Mouse (Mus musculus) frontal cortex, postnatal 25 days (tissue): Measurements from ENCODE around the gene Pqlc2.
A peak's percentile ranks its signal among the peaks of the same experiment; 100 is the strongest.

Source experiments
- DNase-seq, 2 experiments: peaks; one replicate each; pipeline ENCODE4 v3.0.0; 2022; ENCODE audit warnings: low spot score in 2 of 2

Pqlc2 gene

DNA sequence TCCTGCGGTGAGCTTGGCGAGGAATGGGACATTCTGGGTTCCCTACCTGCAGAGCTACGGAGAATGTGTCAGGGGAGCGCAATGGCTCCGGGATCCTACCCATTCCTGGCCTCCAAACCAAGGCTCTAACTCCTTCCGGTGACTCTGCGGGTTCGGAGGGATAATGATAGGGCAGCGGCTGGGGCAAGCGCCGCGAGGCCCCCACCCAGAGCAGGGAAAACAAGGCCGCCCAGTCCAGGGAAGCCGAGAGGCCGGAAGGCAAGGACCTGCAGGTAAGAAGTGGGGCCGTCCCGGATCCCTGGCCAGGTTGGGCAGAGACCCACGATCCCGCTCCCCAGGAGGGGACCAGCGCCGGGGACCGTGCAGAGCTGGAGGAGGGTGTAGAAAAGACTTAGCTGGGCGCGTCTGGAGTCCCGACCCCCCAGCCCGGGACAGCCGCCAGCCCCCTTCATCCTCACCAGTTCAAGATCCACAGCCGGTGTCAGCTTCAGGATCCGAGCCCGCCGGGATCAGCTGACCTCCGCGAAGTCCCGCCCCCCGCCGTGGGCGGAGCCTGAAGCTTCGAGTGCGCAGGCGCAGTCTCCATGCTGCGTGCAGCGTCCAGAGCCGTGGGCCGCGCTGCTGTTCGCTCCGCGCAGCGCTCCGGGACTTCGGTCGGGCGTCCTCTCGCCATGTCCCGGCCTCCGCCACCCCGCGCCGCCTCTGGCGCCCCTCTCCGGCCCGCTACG lies at the start of gene Pqlc2, which contains the start of gene Akr7a5:
Pqlc2 (minus strand) TSS at position 538 of the 728 bp plus-strand sequence.
Akr7a5 (plus strand) TSS at position 574 of the 728 bp plus-strand sequence.
- DNase-seq = peak; percentile 98 to 99

DNA sequence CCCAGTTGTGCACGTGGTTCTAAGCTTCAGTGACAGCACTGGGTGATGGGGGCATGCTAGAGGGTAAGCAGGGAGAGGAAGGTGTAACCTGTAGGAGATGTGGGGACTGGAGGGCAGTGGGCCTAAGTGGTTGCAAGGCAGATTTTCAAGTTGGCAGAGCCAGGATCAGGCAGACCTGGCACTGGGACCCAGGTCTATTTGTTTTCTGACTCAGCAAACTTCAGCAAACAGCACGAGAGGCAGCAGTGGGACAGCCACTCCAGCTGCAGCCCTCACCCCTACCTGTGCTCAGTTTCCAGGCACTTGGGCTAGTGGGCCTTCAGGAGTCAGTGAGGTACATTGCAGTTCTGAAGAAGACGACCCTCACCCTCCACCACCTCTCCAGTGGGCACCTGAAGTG lies 46.7 kb upstream of the Pqlc2 start:
- no peak for DNase-seq

DNA sequence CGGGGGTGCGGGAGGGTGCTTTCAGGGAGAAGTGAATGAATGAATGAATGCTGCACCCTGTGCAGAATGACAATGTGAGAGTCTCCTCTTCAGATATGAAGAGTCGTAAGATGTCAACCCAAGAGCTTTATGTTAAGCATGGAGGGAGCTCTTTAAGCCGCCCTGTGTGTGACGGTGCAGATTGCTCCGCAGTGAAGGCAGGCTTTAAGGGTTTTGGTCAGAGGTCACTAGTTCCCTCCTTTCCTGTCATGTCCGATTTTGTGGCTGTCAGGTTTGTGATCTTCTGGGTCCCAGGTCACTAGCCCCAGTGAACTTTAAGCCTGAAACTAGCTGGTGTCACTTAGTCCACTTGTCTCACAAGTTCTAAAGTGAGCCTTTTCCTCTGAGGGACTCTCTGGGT lies 42.3 kb upstream of the Pqlc2 start:
- DNase-seq = no peak

DNA sequence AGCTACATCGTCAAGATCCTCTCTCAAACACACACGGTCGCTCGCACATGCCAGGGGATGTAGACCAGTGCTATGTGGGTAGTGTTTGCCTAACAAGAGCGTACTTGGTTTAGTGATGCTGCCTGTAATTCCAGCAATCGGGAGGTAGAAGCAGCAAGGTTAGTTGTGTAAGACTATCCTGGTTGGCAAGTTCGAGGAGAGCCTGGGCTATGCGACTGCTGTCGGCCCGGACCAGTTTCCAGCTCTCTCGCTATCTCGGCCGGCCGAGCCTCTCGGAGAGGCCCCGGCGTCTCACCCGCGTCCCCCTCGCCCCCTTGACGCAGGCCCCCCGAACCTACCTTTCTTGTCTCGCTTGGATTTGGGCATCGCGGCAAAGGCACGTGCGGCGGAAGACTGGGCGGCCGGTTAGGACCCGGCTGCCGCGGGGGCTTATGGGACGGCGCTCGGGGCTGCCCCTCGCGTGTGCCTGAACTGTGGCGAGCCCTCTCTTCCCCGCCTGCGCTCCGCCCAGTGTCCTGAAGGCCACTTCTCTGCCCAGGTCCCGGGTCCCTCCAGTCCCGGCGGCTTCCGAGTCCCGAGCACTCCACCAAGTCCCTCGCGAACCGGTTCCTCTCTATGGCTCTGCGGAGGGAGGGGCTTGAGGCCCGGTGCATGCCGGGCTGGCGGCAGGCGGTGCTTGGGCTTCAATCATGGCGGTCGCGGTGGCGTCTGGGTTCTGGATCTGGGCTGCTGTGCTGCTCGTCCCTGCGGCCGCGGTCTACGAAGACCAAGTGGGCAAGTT lies 41.6 kb upstream of the Pqlc2 start, which contains the start of the genes Mrto4, Emc1 and Ubr4:
Mrto4 (minus strand) TSS at position 646 of the 781 bp plus-strand sequence.
Emc1 (plus strand) TSS at position 657 of the 781 bp plus-strand sequence.
Ubr4 (plus strand) TSS at position 679 of the 781 bp plus-strand sequence.
- peak; percentile 74 to 80 for DNase-seq

DNA sequence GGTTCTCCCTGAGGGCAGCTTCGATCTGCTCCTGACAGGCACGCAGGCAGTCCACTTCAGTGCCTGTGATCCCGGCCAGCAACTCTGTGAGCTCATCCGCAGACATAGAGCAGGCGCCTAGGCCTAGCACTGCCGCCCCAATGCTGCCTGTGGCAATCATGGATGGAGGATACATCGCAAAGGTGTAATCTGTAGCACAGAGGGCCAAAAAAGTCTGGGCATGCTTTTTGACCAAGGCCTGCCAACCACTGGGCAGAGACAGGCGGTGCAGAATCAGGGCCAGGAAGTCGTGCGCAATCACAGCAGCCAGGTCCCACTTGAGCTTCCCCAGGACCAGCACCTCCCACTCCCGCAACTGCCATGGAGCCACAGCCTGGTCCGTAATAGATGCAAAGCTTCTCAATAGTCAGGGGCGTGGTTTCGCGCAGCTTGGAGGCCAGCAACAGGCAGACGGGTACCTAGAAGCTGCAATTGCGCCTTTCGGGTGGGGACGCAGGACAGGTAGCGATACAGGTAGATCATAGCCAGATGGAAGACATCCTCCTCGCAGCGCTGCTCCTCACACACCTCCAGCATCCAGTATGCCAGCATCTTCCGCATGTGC lies 35.0 kb upstream of the Pqlc2 start:
- no peak for DNase-seq

DNA sequence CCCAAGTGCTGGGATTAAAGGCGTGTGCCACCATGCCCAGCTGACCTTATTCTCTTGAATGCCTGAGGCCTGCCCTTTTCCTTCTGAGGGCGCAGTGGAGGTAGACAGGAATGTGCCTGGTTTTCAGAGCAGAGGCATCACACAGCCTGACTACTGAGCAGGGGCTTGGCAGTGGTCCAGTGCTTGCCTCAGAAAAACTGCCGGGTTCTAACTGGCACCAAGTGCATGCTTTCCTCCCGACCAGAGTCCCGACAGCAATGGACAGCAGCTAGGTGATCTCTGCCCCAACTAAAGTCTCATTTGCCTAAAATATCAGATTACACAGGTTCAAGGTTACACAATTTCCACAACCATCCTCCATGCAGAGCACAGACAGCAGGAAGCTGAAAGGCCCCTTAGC lies 33.2 kb upstream of the Pqlc2 start:
- DNase-seq = no peak

DNA sequence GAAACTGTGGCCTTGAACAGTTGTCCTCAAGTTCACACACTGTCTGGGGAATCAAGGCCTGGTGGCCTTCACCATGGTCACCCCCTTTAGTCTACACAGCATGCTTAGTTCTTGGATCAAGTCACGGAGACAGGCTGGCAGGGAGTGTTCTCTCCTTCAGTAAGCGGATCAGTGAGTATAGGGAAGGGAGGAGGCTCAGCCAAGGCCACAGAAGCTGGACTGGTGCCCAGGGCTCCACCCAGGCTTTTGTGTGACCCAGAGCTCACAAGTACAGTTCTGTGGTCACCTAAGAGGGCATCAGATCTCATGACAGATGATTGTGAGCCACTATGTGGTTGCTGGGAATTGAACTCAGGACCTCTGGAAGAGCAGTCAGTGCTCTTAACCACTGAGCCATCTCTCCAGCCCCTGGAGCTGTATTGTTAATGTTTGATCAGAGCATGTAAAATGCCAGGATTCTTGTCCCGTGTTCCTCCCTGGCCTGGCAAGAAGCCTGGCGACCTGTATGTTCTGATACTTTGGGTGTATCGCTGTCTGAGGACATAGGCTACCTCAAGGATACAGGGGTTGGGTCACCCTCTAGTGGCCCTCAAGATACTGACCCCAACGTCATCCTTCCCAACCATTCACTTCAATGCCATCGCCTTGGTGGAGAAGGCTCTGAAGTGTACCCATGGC lies 31.2 kb upstream of the Pqlc2 start:
- no peak for DNase-seq

DNA sequence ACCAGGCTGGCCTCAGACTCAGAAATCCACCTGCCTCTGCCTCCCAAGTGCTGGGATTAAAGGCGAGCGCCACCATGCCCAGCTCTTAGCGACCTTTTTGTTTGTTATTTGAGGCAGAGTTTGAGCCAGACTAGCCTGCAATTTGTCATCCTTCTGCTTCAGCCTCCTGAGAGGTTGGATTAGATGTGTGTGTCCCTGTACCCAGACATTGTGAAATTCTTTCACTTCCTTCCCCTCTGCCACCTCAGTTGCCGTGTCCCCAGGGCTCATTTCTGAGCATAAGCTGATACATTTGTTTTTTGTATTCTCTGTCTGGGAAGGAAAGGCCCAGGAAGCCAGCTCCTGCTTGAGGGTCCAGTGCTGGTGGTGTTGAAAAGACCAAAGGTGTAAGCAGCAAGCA lies 30.3 kb upstream of the Pqlc2 start:
- no peak for DNase-seq

DNA sequence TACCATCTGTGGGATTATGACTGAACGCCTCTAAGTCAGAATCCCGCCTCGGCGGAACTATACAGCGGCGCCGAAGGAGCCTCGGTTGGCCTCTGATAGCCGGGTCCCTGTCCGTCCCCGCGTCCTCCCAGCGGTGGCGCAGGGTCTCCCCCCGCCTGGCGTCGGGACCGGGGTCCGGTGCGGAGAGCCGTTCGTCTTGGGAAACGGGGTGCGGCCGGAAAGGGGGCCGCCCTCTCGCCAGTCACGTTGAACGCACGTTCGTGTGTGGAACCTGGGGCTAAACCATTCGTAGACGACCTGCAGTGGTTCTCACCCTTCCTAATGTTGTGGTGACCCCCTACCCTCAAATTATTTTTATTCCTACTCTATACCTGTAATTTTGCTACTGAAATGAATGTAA lies 27.6 kb upstream of the Pqlc2 start:
- DNase-seq = no peak

DNA sequence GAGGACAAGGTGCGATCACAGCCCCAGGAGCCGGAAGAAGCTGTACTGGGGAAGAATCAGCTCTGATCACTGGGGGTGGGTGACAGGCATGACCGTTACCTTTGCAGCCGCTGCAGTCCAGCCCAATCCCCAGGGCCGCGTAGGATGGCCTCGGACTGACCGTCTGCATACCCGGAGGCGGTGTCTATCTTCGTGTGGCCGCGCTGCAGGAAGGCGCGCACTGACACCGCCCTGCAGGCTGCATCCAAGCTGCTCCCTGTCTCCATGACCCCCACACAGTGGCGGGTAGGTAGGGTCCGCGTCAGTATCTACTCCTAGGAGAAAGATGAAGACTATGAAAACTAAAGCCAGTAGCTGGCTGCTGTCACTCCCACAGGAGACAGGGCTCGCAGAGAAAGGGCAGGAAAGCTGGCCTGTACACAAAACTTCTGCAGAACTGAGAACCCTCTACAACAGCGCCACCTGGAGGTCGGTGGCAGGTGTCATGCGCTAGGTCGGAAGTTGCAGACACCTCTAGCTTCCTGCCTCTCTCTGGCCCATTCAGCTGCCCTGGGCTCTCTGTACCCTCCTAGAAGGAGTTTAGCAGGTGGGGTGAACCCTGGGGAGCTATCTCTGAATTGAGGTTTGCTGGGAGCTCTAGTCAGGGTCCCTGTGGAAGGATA lies 26.4 kb upstream of the Pqlc2 start:
- peak; percentile 32 to 37 for DNase-seq

DNA sequence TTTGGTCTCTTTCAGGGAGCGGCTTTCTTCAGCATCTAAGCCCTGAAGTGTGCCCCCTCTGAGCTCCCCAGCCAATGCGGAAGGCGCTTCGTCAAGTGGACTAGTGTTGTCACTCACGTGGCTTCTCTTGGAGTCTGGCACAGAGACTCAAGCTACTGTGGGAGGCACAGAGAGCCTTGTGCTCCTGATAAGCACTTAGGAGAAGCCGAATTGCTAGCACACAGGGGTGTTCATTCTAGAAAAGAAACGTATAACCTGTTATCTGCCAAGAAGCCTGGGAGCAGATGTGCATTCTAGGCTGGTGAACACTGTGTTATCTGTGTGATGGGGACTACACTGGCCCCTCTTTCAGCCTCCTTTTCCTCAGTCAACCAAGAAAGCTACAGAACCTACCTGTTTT lies 25.0 kb upstream of the Pqlc2 start:
- no peak for DNase-seq

DNA sequence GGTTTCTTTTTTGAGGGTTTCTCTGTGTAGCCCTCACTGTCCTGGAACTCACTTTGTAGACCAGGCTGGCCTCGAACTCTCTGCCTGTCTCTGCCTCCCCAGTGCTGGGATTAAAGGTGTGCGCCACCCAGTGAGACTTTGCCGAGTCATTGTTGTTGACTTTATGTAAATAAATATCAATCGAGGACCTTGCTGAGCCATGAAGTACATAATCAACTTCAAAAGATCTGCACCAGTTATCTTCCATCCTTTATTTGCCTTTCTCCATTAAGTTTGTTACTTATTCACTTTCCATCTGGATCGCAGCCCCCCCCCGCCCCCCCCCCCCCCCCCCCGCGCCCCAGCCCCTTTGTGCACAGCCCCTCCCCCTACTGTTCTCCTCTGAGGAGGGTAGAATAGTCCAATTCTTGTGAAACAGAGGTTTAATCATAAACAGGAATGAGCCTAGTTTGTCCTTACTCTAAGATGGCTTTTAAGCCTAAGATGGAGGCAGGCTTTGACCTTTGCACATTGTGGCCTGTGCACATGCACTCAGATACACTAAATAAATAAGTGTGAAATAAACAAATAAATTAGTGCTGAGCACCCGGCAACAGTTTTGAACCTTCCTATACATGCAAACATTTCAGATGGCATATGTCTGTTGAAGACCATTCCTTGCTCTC lies 24.3 kb upstream of the Pqlc2 start:
- DNase-seq = no peak

DNA sequence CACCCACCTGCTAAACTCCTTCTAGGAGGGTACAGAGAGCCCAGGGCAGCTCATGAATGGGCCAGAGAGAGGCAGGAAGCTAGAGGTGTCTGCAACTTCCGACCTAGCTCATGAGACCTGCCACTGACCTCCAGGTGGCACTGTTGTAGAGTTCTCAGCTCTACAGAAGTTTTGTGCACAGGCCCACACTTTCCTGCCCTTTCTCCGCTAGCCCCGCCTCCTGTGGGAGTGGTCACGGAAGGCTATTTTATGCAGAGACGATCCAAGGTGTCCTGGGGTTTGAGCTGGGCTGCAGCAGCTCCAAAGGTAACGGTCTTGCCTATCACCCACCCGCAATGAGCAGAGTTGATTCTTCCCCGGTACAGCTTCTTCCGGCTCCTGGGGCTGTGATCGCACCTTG lies 20.1 kb upstream of the Pqlc2 start:
- DNase-seq = peak in 1 of 2 experiments; percentile 13

DNA sequence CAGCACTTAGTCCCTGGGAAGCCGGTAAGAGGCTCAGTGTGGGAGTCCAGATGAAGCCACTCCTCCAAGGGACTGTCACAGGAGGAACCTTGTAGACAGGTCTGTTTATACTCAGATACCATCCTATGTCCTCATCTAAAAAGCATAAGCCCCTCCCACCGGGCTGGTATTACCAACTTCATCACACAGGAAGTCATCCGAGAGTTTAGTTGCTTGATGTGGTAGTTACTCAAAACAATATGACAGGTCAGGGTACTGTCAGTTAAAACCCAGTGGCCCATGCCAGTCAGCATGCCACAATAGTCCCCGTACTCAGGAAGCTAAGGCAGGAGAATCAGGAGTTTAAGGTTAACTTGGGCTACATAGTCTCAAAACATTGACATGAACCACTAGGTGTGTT lies 9.2 kb upstream of the Pqlc2 start:
- no peak for DNase-seq

DNA sequence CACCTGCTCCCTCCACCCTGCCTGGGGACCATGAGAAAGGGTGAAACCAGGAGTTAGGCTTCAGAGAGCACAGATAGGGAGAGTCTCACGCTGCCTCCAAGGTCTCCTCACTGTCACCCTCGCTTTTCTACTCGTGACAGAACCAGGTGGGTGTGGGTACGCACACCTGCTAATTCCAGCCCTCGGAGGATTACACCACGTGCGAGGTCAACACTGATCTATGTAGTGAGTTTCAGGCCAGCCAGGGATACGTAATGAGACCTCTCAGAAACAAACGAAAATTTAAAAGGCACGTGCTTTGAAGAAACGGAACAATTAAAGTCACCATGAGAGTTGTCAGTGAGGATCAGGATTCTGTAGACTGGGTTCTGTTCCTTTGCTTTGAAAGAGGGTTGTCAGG lies 7.9 kb upstream of the Pqlc2 start:
- DNase-seq = no peak

DNA sequence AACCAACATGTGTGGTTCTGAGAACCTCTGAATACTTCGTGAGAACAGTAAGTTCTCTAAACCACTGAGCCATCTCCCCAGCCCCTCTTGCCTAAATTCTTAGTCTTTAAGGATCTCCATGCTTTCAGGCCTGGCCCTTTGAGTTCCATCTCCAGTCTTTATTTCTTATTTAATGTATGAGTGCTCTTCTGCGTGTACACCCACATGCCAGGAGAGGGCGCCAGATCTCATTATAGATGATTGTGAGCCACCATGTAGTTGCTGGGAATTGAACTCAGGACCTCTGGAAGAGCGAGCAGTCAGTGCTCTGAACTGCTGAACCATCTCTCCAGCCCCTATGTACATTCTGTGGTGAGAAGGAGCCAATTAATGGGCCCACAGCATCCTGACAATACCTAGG lies 2.1 kb upstream of the Pqlc2 start:
- no peak for DNase-seq

DNA sequence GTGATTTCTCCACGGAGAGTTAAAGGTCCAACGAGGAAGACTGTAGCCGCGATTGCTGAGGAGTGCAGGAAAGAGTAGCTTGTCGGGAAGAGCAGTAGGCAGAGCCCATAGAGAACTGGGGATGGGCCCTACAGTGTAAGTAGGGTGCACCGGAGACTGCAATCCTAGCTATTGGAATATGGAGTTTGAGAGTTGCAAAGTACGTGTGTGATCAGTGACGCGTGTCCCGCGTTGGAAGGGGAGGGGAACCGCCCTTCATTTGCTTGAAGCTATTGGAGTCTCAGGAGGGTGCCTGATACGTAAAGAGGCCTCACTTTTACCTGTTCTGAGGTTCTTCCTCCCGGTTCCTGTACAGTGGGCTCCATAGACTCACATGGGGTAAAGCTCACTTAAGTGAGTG lies 1.2 kb upstream of the Pqlc2 start:
- DNase-seq = no peak

DNA sequence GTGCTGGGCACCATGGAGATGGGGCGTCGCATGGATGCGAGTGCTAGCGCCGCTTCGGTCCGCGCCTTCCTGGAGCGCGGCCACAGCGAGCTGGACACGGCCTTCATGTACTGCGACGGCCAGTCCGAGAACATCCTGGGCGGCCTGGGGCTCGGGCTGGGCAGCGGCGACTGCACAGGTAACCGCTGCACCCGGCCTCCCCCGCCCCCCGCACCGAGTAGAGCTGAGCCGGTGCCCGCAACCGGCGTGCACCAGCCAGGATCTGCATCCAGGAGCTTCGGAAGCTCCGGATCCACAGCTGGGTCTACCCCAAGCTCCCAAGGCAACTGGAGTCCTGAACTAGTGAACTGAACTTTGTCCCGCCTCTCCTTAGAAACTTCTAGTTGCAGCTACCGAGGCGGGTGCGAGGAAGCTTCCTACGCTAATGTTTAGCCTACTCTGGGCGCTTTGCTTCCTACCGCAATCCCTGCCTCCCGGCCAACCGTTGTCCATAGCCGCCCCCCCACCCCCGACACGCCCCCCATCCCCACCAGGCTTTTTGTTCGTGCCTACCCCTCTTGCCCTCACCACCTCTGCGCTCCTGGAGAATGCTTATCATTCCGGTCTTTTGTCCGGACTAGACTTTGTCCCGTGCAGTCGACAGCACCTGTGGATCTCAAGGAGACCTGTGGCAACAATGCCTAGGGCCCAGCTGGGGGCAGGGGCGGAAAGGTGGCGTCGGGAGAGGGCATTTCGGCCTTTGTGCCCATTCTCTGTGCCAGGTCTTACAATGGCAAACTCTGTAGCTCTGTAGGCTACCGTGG lies 592 bp upstream of the Pqlc2 start:
- no peak for DNase-seq

DNA sequence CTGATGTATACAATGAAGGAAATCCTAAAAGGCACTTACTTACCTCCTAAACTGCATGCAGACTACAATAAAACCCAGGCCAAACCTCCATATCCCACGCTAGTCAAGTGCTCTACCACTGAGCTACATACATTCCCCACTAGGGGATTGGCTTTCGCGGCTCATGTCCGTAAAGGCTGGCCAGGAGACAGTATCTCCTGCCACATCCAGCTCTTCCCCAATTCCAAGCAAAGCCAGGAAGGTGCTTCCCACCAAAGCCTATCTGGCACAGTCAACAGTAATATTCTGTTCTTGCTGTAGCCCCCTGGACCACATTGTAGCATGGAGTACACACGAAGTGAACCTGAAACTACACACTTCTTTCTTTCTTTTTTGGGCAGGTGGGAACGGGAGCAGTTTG lies 857 bp downstream of the Pqlc2 start:
- DNase-seq = no peak

DNA sequence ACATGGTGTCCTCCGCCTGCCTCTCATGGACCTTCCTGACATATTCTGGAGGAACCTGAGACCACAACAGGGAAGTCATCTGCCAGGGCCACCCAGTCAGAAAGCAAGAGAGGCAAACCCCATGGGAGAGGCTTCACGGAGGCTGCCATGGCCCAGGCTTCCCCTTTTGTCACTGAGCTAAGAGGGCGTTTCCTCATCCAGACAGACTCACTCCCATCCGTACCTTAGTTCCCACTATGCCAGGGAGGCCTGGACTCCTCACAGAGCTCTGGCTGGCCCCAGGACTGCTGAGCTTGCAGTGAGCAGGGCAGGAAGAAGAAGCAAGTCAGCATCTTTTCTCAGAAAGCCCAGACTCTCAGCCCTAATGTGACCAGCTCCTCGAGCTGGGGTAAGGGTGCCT lies 2.6 kb downstream of the Pqlc2 start:
- no peak for DNase-seq
